Mouse (Mus musculus) thymus, adult 2 months (tissue): ENCODE data around the gene Celf2. TPM values are rescaled to one million over a fixed set of nuclear protein-coding genes. Genes with fewer than 3 reads are reported as not detected.

Experiments used
- DNase-seq: peaks from one replicate; pipeline ENCODE4 v3.0.0; 2021
- H3K27ac ChIP-seq: fragments of 200-500 bp; 2 replicates; pipeline ENCODE4 v1.5.1; 2012; ENCODE audit warnings: low read length, control low read depth; ENCODE audit not compliant: control insufficient read depth, insufficient read depth
- H3K27me3 ChIP-seq: fragments of 200-500 bp; 2 replicates; pipeline ENCODE4 v1.6.1; 2012; ENCODE audit warnings: mild to moderate bottlenecking, low read length, moderate library complexity, mixed read lengths; ENCODE audit not compliant: control insufficient read depth, insufficient read depth
- H3K36me3 ChIP-seq: fragments of 200-500 bp; 2 replicates; pipeline ENCODE4 v1.6.1; 2012; ENCODE audit warnings: mild to moderate bottlenecking, low read length, moderate library complexity; ENCODE audit not compliant: control insufficient read depth, insufficient read depth
- H3K4me1 ChIP-seq: fragments of 200-500 bp; replicated peaks from 2 replicates; pipeline ENCODE4 v1.6.1; 2012; ENCODE audit warnings: low read length; ENCODE audit not compliant: control insufficient read depth, insufficient read depth
- H3K4me3 ChIP-seq: fragments of 200-500 bp; 2 replicates; pipeline ENCODE4 v1.5.1; 2012; ENCODE audit warnings: mild to moderate bottlenecking, low read length, control low read depth, moderate library complexity; ENCODE audit not compliant: control insufficient read depth, insufficient read depth
- CTCF ChIP-seq: fragments of 200-500 bp; IDR thresholded peaks from 2 replicates; pipeline ENCODE4 v1.5.1; 2012; ENCODE audit warnings: mild to moderate bottlenecking, control low read depth, low read length, moderate library complexity, borderline replicate concordance; ENCODE audit not compliant: control insufficient read depth, poor library complexity, insufficient read depth; ENCODE audit errors: extremely low read depth
- POLR2A ChIP-seq: fragments of 200-500 bp; IDR thresholded peaks from 2 replicates; pipeline ENCODE4 v1.6.1; 2012; ENCODE audit warnings: mild to moderate bottlenecking, low read length, control low read depth, moderate library complexity; ENCODE audit not compliant: control insufficient read depth, poor library complexity, insufficient read depth; ENCODE audit errors: extremely low read depth
- WGBS: fragments of 180-500 bp; shearing (Covaris S2); methylation state at CpG from one replicate; pipeline ENCODE4 v1.1.7; 2018; 5-methylcytosine and 5-hydroxymethylcytosine counted together
- polyA plus RNA-seq: library from polyadenylated mRNA; depleted of rRNA; stranded (reverse); fragments of >200 nt; gene quantifications from 2 replicates; pipeline ENCODE4 v1.2.3, GENCODE M21; 2012

The Celf2 gene
- polyA plus RNA-seq, 1 experiment = 214 TPM

DNA sequence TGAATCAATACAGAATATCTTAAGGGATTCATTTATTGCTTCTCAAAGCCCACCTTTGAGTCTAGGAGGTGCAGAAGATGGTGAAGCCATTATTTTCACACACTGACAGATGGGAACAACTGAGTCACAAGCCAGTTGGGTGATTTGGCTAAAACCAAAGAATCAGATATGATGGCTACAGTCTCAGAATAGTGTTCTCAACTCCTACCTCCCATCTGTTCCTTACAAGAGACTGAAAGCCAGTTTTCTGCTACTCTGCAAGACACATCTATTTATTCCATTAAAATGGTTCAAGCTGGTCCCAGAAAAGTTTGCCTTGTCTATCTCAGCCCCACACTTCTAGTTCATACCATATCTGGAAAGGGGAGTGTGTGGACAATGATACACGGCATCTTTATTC lies 253.3 kb downstream of the Celf2 start:
- no peaks in the 10 kb centered on the region for H3K27me3 ChIP-seq
- H3K4me1 ChIP-seq = no peaks in the 10 kb centered on the region
- WGBS = 97% methylated on average over 1 of the region's 1 CpGs
- no peak overlapping the region for H3K4me3 ChIP-seq
- H3K36me3 ChIP-seq = no peaks in the 10 kb centered on the region
- H3K27ac ChIP-seq = no peak overlapping the region
- TF ChIP-seq CTCF (no peak), POLR2A (no peak)
- no peak for DNase-seq

DNA sequence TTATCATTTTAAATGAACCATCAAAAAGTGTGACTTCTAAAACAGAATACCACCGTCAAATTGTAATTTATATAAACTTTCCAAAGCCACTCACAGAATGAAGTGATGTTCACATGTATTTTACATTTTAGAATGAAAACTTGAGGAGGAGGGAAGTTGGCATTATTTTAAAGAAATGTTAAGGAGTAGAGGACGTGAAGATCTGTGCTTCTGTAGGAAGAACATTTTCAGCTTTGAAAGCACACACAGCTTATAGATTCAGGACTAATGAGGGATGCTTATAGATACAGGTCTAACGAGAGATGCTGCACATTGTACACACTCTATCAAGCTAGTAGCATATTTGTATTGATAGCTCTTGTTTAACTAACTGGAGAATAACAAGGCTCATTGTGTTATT lies 254.0 kb downstream of the Celf2 start:
- H3K27ac ChIP-seq = no peak overlapping the region
- TF ChIP-seq CTCF (no peak), POLR2A (no peak)
- no peaks in the 10 kb centered on the region for H3K27me3 ChIP-seq
- H3K36me3 ChIP-seq = no peaks in the 10 kb centered on the region
- DNase-seq = no peak
- no peaks in the 10 kb centered on the region for H3K4me1 ChIP-seq
- 93% methylated on average over 3 of the region's 3 CpGs for WGBS
- H3K4me3 ChIP-seq = no peak overlapping the region

DNA sequence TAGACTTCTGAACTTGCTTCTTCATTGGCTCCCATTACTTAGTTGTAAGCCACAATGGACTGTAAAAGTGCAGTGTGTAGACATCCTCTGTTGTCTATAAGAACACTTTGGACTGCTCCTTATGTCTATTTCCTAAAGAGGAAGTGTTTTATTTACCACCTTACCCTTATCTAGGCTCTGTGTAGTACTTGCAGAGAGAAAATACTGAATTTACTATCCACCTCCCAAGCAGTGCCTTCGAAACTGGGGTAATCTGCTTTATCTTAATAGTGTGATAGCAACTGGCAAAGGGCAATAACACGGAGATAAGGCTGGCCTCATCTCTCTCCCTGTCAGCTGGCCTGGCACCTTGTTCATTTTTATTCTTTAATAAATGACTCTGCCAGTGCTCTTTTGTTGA lies 259.0 kb downstream of the Celf2 start:
- no peak overlapping the region for H3K4me3 ChIP-seq
- H3K36me3 ChIP-seq = no peaks in the 10 kb centered on the region
- DNase-seq = no peak
- H3K27me3 ChIP-seq = no peaks in the 10 kb centered on the region
- no peaks in the 10 kb centered on the region for H3K4me1 ChIP-seq
- H3K27ac ChIP-seq = no peak overlapping the region
- no peak for TF ChIP-seq POLR2A
- TF ChIP-seq CTCF = no peak
- 77% methylated on average over 2 of the region's 2 CpGs for WGBS

GRCm38 (mm10) chr2:7249002-7249401 lies 260.4 kb downstream of the Celf2 start:
- no peaks in the 10 kb centered on the region for H3K27me3 ChIP-seq
- no peak for DNase-seq
- TF ChIP-seq CTCF (no peak), POLR2A (no peak)
- H3K36me3 ChIP-seq = no peaks in the 10 kb centered on the region
- no peak overlapping the region for H3K27ac ChIP-seq
- no peaks in the 10 kb centered on the region for H3K4me1 ChIP-seq
- H3K4me3 ChIP-seq = no peak overlapping the region

GRCm38 (mm10) chr2:7245958-7246774 lies 263.2 kb downstream of the Celf2 start:
- no peak for DNase-seq
- no peak for TF ChIP-seq POLR2A
- TF ChIP-seq CTCF = no peak
- Histone ChIP-seq H3K4me1 (no peaks in the 10 kb centered on the region), H3K36me3 (no peaks in the 10 kb centered on the region), H3K27me3 (no peaks in the 10 kb centered on the region), H3K27ac (no peak overlapping the region), H3K4me3 (no peak overlapping the region)
- WGBS = 69% methylated on average over 4 of the region's 4 CpGs

GRCm38 (mm10) chr2:7242139-7242538 lies 267.2 kb downstream of the Celf2 start:
- Histone ChIP-seq H3K36me3 (no peaks in the 10 kb centered on the region), H3K27me3 (no peaks in the 10 kb centered on the region), H3K27ac (no peak overlapping the region), H3K4me3 (no peak overlapping the region), H3K4me1 (no peaks in the 10 kb centered on the region)
- no peak for TF ChIP-seq CTCF
- no peak for TF ChIP-seq POLR2A
- 89% methylated on average over 1 of the region's 1 CpGs for WGBS
- no peak for DNase-seq
